Mouse (Mus musculus) thymus, adult 2 months (tissue): ENCODE measurements around the gene Ccrl2. TPM values are rescaled to one million over a fixed set of nuclear protein-coding genes. Genes with fewer than 3 reads are reported as not detected.

Experiments
- DNase-seq: peaks from one replicate; pipeline ENCODE4 v3.0.0; 2021
- H3K27ac ChIP-seq: fragments of 200-500 bp; 2 replicates; pipeline ENCODE4 v1.5.1; 2012; ENCODE audit warnings: low read length, control low read depth; ENCODE audit not compliant: control insufficient read depth, insufficient read depth
- H3K27me3 ChIP-seq: fragments of 200-500 bp; 2 replicates; pipeline ENCODE4 v1.6.1; 2012; ENCODE audit warnings: mild to moderate bottlenecking, low read length, moderate library complexity, mixed read lengths; ENCODE audit not compliant: control insufficient read depth, insufficient read depth
- H3K36me3 ChIP-seq: fragments of 200-500 bp; 2 replicates; pipeline ENCODE4 v1.6.1; 2012; ENCODE audit warnings: mild to moderate bottlenecking, low read length, moderate library complexity; ENCODE audit not compliant: control insufficient read depth, insufficient read depth
- H3K4me1 ChIP-seq: fragments of 200-500 bp; replicated peaks from 2 replicates; pipeline ENCODE4 v1.6.1; 2012; ENCODE audit warnings: low read length; ENCODE audit not compliant: control insufficient read depth, insufficient read depth
- H3K4me3 ChIP-seq: fragments of 200-500 bp; 2 replicates; pipeline ENCODE4 v1.5.1; 2012; ENCODE audit warnings: mild to moderate bottlenecking, low read length, control low read depth, moderate library complexity; ENCODE audit not compliant: control insufficient read depth, insufficient read depth
- CTCF ChIP-seq: fragments of 200-500 bp; IDR thresholded peaks from 2 replicates; pipeline ENCODE4 v1.5.1; 2012; ENCODE audit warnings: mild to moderate bottlenecking, control low read depth, low read length, moderate library complexity, borderline replicate concordance; ENCODE audit not compliant: control insufficient read depth, poor library complexity, insufficient read depth; ENCODE audit errors: extremely low read depth
- POLR2A ChIP-seq: fragments of 200-500 bp; IDR thresholded peaks from 2 replicates; pipeline ENCODE4 v1.6.1; 2012; ENCODE audit warnings: mild to moderate bottlenecking, low read length, control low read depth, moderate library complexity; ENCODE audit not compliant: control insufficient read depth, poor library complexity, insufficient read depth; ENCODE audit errors: extremely low read depth
- WGBS: fragments of 180-500 bp; shearing (Covaris S2); methylation state at CpG from one replicate; pipeline ENCODE4 v1.1.7; 2018; 5-methylcytosine and 5-hydroxymethylcytosine counted together
- polyA plus RNA-seq: library from polyadenylated mRNA; depleted of rRNA; stranded (reverse); fragments of >200 nt; gene quantifications from 2 replicates; pipeline ENCODE4 v1.2.3, GENCODE M21; 2012

Gene Ccrl2
- polyA plus RNA-seq, 1 experiment = 3.6 TPM

DNA sequence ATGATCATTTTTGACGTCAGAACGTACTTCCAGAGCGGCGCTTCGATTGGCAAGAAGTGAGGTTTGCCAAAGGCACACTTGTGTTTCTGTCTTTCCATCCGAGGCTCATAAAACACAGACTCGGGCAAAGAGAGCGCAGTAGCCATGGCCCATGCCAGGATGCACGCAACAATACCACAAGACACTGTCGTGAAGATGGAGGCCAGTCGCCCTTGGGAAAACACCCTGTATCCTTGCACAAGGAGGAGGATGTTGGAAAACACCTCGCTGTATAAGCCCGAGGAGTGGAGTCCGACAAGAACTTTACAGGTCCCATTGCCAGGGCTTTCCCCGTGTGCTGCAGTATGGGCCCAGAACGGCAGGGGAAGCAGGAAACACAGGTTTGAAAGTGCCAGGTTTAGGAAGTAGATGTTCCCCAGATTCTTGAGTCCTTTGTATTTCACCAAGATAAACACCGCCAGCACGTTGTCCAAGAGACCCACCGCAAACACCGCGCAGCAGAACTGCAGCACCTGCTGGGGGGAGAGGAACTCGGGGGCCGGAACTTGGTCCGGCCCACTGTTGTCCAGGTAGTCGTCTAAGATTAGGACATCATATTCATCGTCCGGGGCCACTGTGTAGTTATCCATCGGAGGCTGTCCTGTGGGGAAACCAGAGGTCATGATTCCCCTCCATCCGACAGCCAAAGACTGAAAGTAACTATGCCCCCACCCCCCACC is 1.4 kb downstream of the Ccrl2 start:
- Histone ChIP-seq H3K4me3 (peak overlapping the region; percentile 33), H3K36me3 (no peaks in the 10 kb centered on the region), H3K27ac (no peak overlapping the region), H3K4me1 (peaks cover 25% of the 10 kb centered on the region), H3K27me3 (peaks cover 5% of the 10 kb centered on the region; the same call in 1 of the 2 replicates)
- DNase-seq = no peak
- TF ChIP-seq POLR2A (no peak), CTCF (no peak)
- 14% methylated on average over 29 of the region's 29 CpGs for WGBS

GRCm38 (mm10) chr9:111054923-111055322 is 2.4 kb downstream of the Ccrl2 start:
- TF ChIP-seq POLR2A (no peak), CTCF (no peak)
- H3K27ac ChIP-seq = no peak overlapping the region
- no peak for DNase-seq
- peaks cover 5% of the 10 kb centered on the region; the same call in 1 of the 2 replicates for H3K27me3 ChIP-seq
- WGBS = 85% methylated on average over 9 of the region's 9 CpGs
- H3K4me3 ChIP-seq = no peak overlapping the region
- H3K4me1 ChIP-seq = peaks cover 25% of the 10 kb centered on the region
- no peaks in the 10 kb centered on the region for H3K36me3 ChIP-seq

DNA sequence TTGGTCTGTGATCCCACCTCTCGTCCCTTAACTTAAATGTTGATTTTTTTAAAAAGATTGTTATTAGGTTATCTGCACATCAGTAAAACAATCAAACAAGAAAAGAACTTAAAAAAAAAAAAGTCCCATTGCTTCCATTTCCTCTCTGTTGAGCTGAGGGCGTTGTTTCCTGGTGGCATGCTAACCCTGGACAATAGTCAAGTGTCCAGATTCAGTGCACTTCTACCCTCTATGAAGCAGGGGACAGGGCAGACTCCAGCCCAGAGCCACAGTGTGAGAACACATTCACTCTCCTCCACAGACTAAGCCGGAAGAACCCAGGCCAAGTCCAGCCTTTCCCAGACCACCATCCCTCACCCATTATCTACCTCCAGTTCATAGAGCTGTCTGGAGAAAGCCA is 8.9 kb downstream of the Ccrl2 start:
- no peak overlapping the region for H3K4me3 ChIP-seq
- TF ChIP-seq CTCF (no peak), POLR2A (no peak)
- H3K27me3 ChIP-seq = 0 out of 2 replicates have a peak, but pooled peaks cover 2% of the 10 kb centered on the region
- 92% methylated on average over 3 of the region's 3 CpGs for WGBS
- H3K4me1 ChIP-seq = peaks cover 8% of the 10 kb centered on the region
- no peak for DNase-seq
- H3K27ac ChIP-seq = no peak overlapping the region
- no peaks in the 10 kb centered on the region for H3K36me3 ChIP-seq

GRCm38 (mm10) chr9:111047266-111047665 is 10.1 kb downstream of the Ccrl2 start:
- H3K36me3 ChIP-seq = no peaks in the 10 kb centered on the region
- H3K4me1 ChIP-seq = peaks cover 8% of the 10 kb centered on the region
- H3K27me3 ChIP-seq = 0 out of 2 replicates have a peak, but pooled peaks cover 2% of the 10 kb centered on the region
- H3K4me3 ChIP-seq = no peak overlapping the region
- no peak for DNase-seq
- H3K27ac ChIP-seq = no peak overlapping the region
- no peak for TF ChIP-seq POLR2A
- no peak for TF ChIP-seq CTCF
- WGBS = 21% methylated on average over 5 of the region's 5 CpGs

- H3K4me3 ChIP-seq = no peak overlapping the region
- H3K27me3 ChIP-seq = 0 out of 2 replicates have a peak, but pooled peaks cover 2% of the 10 kb centered on the region
- DNase-seq = no peak
- 7% methylated on average over 3 of the region's 3 CpGs for WGBS
- TF ChIP-seq CTCF (no peak), POLR2A (no peak)
- no peak overlapping the region for H3K27ac ChIP-seq
- H3K4me1 ChIP-seq = peaks cover 8% of the 10 kb centered on the region
- no peaks in the 10 kb centered on the region for H3K36me3 ChIP-seq
Observed at GRCm38 (mm10) chr9:111046222-111046621, 11.1 kb downstream of the Ccrl2 start.

- 92% methylated on average over 5 of the region's 5 CpGs for WGBS
- no peak for TF ChIP-seq CTCF
- no peak for TF ChIP-seq POLR2A
- Histone ChIP-seq H3K4me3 (no peak overlapping the region), H3K27me3 (no peaks in the 10 kb centered on the region), H3K4me1 (peaks cover 4% of the 10 kb centered on the region), H3K27ac (no peak overlapping the region), H3K36me3 (no peaks in the 10 kb centered on the region)
- no peak for DNase-seq
Observed at GRCm38 (mm10) chr9:111042266-111042665, 15.1 kb downstream of the Ccrl2 start.
